Mouse (Mus musculus) C2C12 (cell line): ENCODE data around the gene Klc2. TPM values are rescaled to one million over a fixed set of nuclear protein-coding genes. Genes with fewer than 3 reads are reported as not detected.
"Not testable (repeated sequence)": the region's sequence is repeated elsewhere in the genome, so short reads cannot be mapped to it uniquely, and the experiment has no call there.

Experiments used
- H3K27me3 ChIP-seq: one replicate; pipeline ENCODE4 v1.6.1; 2011; ENCODE audit not compliant: control insufficient read depth, insufficient read depth, insufficient read length
- H3K36me3 ChIP-seq: one replicate; pipeline ENCODE4 v1.6.1; 2011; ENCODE audit not compliant: control insufficient read depth, insufficient read depth
- H3K4me3 ChIP-seq: one replicate; pipeline ENCODE4 v1.5.1; 2011; ENCODE audit warnings: mild to moderate bottlenecking, control low read depth; ENCODE audit not compliant: poor library complexity, insufficient read depth, severe bottlenecking
- H3K79me2 ChIP-seq: one replicate; pipeline ENCODE4 v1.6.1; 2011; ENCODE audit not compliant: control insufficient read depth, insufficient read depth
- H3K79me3 ChIP-seq: one replicate; pipeline ENCODE4 v1.6.1; 2011; ENCODE audit warnings: low read depth, control low read depth
- H3ac ChIP-seq: one replicate; pipeline ENCODE3; 2011; ENCODE audit warnings: low read depth; ENCODE audit not compliant: control insufficient read depth, insufficient read length
- CEBPB ChIP-seq: IDR thresholded peaks from one replicate; pipeline ENCODE4 v1.6.1; 2011; ENCODE audit warnings: low read depth, mild to moderate bottlenecking, control low read depth, moderate library complexity
- CTCF ChIP-seq: IDR thresholded peaks from one replicate; pipeline ENCODE4 v1.5.1; 2011; ENCODE audit not compliant: control insufficient read depth, insufficient read depth, insufficient read length
- FOSL1 ChIP-seq: IDR thresholded peaks from one replicate; pipeline ENCODE4 v1.8.0; 2011; ENCODE audit warnings: mild to moderate bottlenecking, low read length; ENCODE audit not compliant: poor library complexity, insufficient read depth, severe bottlenecking
- MAX ChIP-seq: IDR thresholded peaks from one replicate; pipeline ENCODE4 v1.6.1; 2011; ENCODE audit warnings: mild to moderate bottlenecking, control low read depth
- MYOD1 ChIP-seq: IDR thresholded peaks from one replicate; pipeline ENCODE4 v1.6.1; 2011; ENCODE audit warnings: low read depth; ENCODE audit not compliant: control insufficient read depth, insufficient read length
- MYOG ChIP-seq: IDR thresholded peaks from one replicate; pipeline ENCODE4 v1.6.1; 2011; ENCODE audit not compliant: control insufficient read depth, insufficient read length; ENCODE audit errors: extremely low read depth
- USF1 ChIP-seq: IDR thresholded peaks from one replicate; pipeline ENCODE4 v1.6.1; 2011; ENCODE audit warnings: low read depth, mild to moderate bottlenecking, control low read depth, moderate library complexity
- polyA plus RNA-seq: library from polyadenylated mRNA; unstranded; fragments of >200 nt; fragmentation: generic; extraction: Trizol; gene quantifications from one replicate; pipeline ENCODE4 v1.2.1, GENCODE M21; 2012; ENCODE audit warnings: missing spikeins

Gene Klc2
- polyA plus RNA-seq, 1 experiment, result 30.5 TPM

- H3K4me3 ChIP-seq, result no peak overlapping the region
- H3K36me3 ChIP-seq, result peaks cover 3% of the 10 kb centered on the region
- TF ChIP-seq MYOG (no peak), CTCF (no peak), FOSL1 (no peak), MAX (no peak), MYOD1 (no peak), CEBPB (no peak), USF1 (no peak)
- H3K79me2 ChIP-seq, result peaks cover 11% of the 10 kb centered on the region
- no peaks in the 10 kb centered on the region for H3K79me3 ChIP-seq
- H3K27me3 ChIP-seq, result no peaks in the 10 kb centered on the region
- H3ac ChIP-seq, result no peak overlapping the region
Observed at GRCm38 (mm10) chr19:5093481-5094242, 24.7 kb downstream of the Klc2 start.

- Histone ChIP-seq H3K27me3 (no peaks in the 10 kb centered on the region), H3K79me2 (peaks cover 13% of the 10 kb centered on the region), H3K4me3 (no peak overlapping the region), H3K36me3 (peaks cover 3% of the 10 kb centered on the region), H3ac (no peak overlapping the region), H3K79me3 (no peaks in the 10 kb centered on the region)
- TF ChIP-seq CTCF (no peak), USF1 (no peak), CEBPB (no peak), MYOG (no peak)
Observed at GRCm38 (mm10) chr19:5092083-5092482, 26.3 kb downstream of the Klc2 start.

GRCm38 (mm10) chr19:5089324-5089723, 29.0 kb downstream of the Klc2 start:
- Histone ChIP-seq H3K36me3 (peaks cover 3% of the 10 kb centered on the region), H3K79me2 (peaks cover 13% of the 10 kb centered on the region), H3ac (no peak overlapping the region), H3K79me3 (no peaks in the 10 kb centered on the region), H3K4me3 (peak overlapping the region; percentile 86), H3K27me3 (no peaks in the 10 kb centered on the region)
- no peak for TF ChIP-seq CEBPB
- no peak for TF ChIP-seq USF1

GRCm38 (mm10) chr19:5087884-5088728, 30.3 kb downstream of the Klc2 start, which contains the start of gene Yif1a:
Gene Yif1a, plus strand, starts transcription at chr19:5088538.
- Histone ChIP-seq H3K27me3 (no peaks in the 10 kb centered on the region), H3K4me3 (peak within 1 kb of the TSS; percentile 86), H3ac (peak within 1 kb of the TSS; percentile 73), H3K36me3 (peaks cover 3% of the 10 kb centered on the region), H3K79me3 (no peaks in the 10 kb centered on the region), H3K79me2 (peaks cover 13% of the 10 kb centered on the region)
- TF ChIP-seq USF1 (no peak), MAX (peak; percentile 66), CTCF (peak; percentile 40)

- H3K27me3 ChIP-seq, H3ac ChIP-seq, H3K4me3 ChIP-seq, H3K79me3 ChIP-seq, H3K36me3 ChIP-seq: not testable (repeated sequence)
- H3K79me2 ChIP-seq, result peaks cover 13% of the 10 kb centered on the region
Observed at GRCm38 (mm10) chr19:5086533-5086932, 31.8 kb downstream of the Klc2 start.

- Histone ChIP-seq H3K27me3 (no peaks in the 10 kb centered on the region), H3K79me2 (peaks cover 13% of the 10 kb centered on the region), H3K4me3 (peak within 1 kb of the TSS; percentile 38)
Observed at GRCm38 (mm10) chr19:5085145-5085863, 33.1 kb downstream of the Klc2 start, which contains the start of gene Tmem151a. Gene Tmem151a, minus strand, starts transcription at chr19:5085531.

More at GRCm38 (mm10) chr19:5085145-5085863, 33.1 kb downstream of the Klc2 start, which contains the start of gene Tmem151a:
- H3K36me3 ChIP-seq, result peaks cover 3% of the 10 kb centered on the region
- H3K79me3 ChIP-seq, result no peaks in the 10 kb centered on the region
- no peak for TF ChIP-seq MYOG
- TF ChIP-seq USF1, result no peak
- no peak for TF ChIP-seq MAX
- no peak for TF ChIP-seq MYOD1
- no peak for TF ChIP-seq FOSL1
- no peak for TF ChIP-seq CTCF
- TF ChIP-seq CEBPB, result no peak
- H3ac ChIP-seq, result peak within 1 kb of the TSS; percentile 64
